Mouse (Mus musculus): ENCODE data around the gene Ripk1. TPM values are rescaled to one million over a fixed set of nuclear protein-coding genes. Genes with fewer than 3 reads are reported as not detected.

Gene Ripk1
- total and polyA plus RNA-seq, 2 experiments from 2014 or later: 4.8 to 6.1 TPM

- TF ChIP-seq CTCF (IDR thresholded peaks at IDR 0.05; ENCODE audit: low read depth): peak; percentile 25; the same call in 1 of the 2 replicates
- TF ChIP-seq EP300 (IDR thresholded peaks at IDR 0.05; ENCODE audit: low read depth): 0 out of 2 replicates have a peak, but pooled peaks have one; percentile 47
- peak within 1 kb of the TSS; percentile 63 for H3K4me3 ChIP-seq (ENCODE audit: low read depth, low read length)
- H3K9me3 ChIP-seq (replicated peaks; ENCODE audit: control insufficient read depth, low read length): no peaks in the 10 kb centered on the region
- no peaks in the 10 kb centered on the region for H3K36me3 ChIP-seq (replicated peaks; ENCODE audit: control insufficient read depth, insufficient read depth, low read length)
- no peaks in the 10 kb centered on the region for H3K27me3 ChIP-seq (ENCODE audit: control insufficient read depth, insufficient read depth, low read length)
- H3K4me1 ChIP-seq (ENCODE audit: control insufficient read depth, insufficient read depth): peaks cover 11% of the 10 kb centered on the region
- peak within 1 kb of the TSS; percentile 72 for H3K9ac ChIP-seq (replicated peaks; ENCODE audit: low read depth, low read length)
- DNase-seq (ENCODE audit: low spot score) (peak; percentile 91), ATAC-seq (ENCODE audit: insufficient read depth, low read depth) (peak; percentile 91)
- H3K4me2 ChIP-seq (ENCODE audit: low read depth, low read length): peak within 1 kb of the TSS; percentile 73
- 2% methylated on average over 22 of the region's 22 CpGs for WGBS
- H3K27ac ChIP-seq (ENCODE audit: low read depth): peak within 1 kb of the TSS; percentile 92
These were observed 37.7 kb upstream of the Ripk1 start, which contains the start of gene Nqo2 for GRCm38 (mm10) chr13:33964206-33965046. Gene Nqo2 (plus strand): TSS chr13:33964687.

DNA sequence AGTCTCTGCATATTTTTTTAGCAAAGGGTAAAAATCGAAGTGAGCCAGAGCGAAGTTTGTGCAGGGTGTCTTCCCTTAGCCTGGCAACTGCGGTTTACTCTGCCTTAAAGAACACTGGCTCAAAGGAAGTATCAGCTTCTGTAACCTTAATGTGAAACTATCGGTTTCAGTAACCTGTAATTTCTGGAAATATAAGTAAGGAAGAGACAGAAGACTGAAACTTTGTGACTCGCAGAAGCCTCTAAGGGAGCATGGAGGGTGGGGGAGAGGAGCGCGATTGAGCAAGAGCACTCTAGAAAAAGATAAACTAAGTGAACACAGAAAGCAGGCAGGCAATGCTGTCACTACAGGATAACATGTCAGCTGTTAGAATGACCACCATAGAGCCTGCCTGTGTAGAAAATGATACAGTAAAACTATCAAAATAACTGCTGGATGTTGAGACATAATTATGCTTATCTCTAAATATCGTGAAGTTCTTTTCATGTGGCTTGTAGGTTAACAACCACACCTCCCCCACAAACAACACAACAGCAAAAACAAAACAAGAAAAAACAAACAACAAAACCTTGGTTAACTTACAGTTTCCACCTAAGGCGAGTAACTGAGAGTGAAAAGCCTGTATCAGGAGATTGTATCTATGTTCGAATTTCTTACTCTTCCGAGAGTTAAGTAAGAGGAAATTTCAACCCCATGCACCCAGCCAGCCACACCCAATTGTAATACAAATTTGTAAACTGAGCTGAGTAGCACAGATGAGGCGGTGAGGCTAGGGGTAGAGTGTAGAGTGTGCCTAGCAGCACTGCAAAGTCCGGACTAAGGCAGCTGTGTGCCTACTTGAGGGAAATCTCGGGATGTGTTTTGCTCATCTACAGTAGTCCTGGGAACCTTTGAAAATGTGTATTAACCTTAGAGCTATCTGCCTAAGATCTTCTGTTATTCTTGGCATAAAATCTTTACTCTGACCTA, 36.8 kb upstream of the Ripk1 start:
- Histone ChIP-seq H3K4me2 (ENCODE audit: low read depth, low read length) (peak overlapping the region; percentile 73), H3K27ac (ENCODE audit: low read depth) (peak overlapping the region; percentile 92), H3K27me3 (ENCODE audit: control insufficient read depth, insufficient read depth, low read length) (no peaks in the 10 kb centered on the region), H3K4me1 (ENCODE audit: control insufficient read depth, insufficient read depth) (peaks cover 11% of the 10 kb centered on the region), H3K9me3 (replicated peaks; ENCODE audit: control insufficient read depth, low read length) (no peaks in the 10 kb centered on the region), H3K4me3 (ENCODE audit: low read depth, low read length) (peak overlapping the region; percentile 63), H3K36me3 (replicated peaks; ENCODE audit: control insufficient read depth, insufficient read depth, low read length) (peaks cover 4% of the 10 kb centered on the region; the same call in 1 of the 2 replicates), H3K9ac (replicated peaks; ENCODE audit: low read depth, low read length) (peak overlapping the region; percentile 72)
- ATAC-seq (ENCODE audit: insufficient read depth, low read depth) (peak; percentile 69), DNase-seq (ENCODE audit: low spot score) (peak; percentile 75)
- WGBS: 8% methylated on average over 14 of the region's 14 CpGs
- TF ChIP-seq CTCF (IDR thresholded peaks at IDR 0.05; ENCODE audit: low read depth): no peak

DNA sequence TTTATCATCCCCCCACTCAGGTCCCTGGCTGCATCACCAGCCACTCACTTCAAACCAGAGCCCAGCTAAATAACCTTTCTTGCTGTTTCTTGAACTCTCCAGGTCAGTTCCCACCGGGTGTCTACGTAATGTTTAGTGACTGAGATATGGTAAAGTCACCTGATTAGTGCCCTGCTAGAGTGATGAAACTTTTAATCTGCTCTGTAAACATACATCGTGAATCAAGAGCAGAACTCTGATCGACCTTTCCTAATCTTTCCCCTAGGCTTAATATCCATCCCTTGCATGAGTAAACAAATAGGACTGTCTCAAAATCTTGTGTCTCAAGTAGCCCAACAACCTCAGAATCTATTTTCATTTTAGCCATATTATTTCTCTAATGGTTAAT, 36.1 kb upstream of the Ripk1 start:
- DNase-seq (ENCODE audit: low spot score) (no peak), ATAC-seq (ENCODE audit: insufficient read depth, low read depth) (no peak)
- Histone ChIP-seq H3K4me1 (ENCODE audit: control insufficient read depth, insufficient read depth) (peaks cover 11% of the 10 kb centered on the region), H3K9me3 (replicated peaks; ENCODE audit: control insufficient read depth, low read length) (no peaks in the 10 kb centered on the region), H3K27ac (ENCODE audit: low read depth) (peak overlapping the region; percentile 92; the same call in 1 of the 2 replicates), H3K36me3 (replicated peaks; ENCODE audit: control insufficient read depth, insufficient read depth, low read length) (peaks cover 7% of the 10 kb centered on the region; the same call in 1 of the 2 replicates), H3K27me3 (ENCODE audit: control insufficient read depth, insufficient read depth, low read length) (no peaks in the 10 kb centered on the region), H3K9ac (replicated peaks; ENCODE audit: low read depth, low read length) (peak overlapping the region; percentile 72; the same call in 1 of the 2 replicates), H3K4me2 (ENCODE audit: low read depth, low read length) (peak overlapping the region; percentile 73), H3K4me3 (ENCODE audit: low read depth, low read length) (peak overlapping the region; percentile 63; the same call in 1 of the 2 replicates)
- no peak for TF ChIP-seq EP300 (IDR thresholded peaks at IDR 0.05; ENCODE audit: low read depth)
- no peak for TF ChIP-seq CTCF (IDR thresholded peaks at IDR 0.05; ENCODE audit: low read depth)
- WGBS: 18% methylated on average over 4 of the region's 4 CpGs

- H3K27ac ChIP-seq (ENCODE audit: low read depth): no peak overlapping the region
- H3K9ac ChIP-seq (replicated peaks; ENCODE audit: low read depth, low read length): no peak overlapping the region
- H3K27me3 ChIP-seq (ENCODE audit: control insufficient read depth, insufficient read depth, low read length): no peaks in the 10 kb centered on the region
- no peak overlapping the region for H3K4me2 ChIP-seq (ENCODE audit: low read depth, low read length)
- peaks cover 11% of the 10 kb centered on the region; the same call in 1 of the 2 replicates for H3K36me3 ChIP-seq (replicated peaks; ENCODE audit: control insufficient read depth, insufficient read depth, low read length)
- no peak for TF ChIP-seq EP300 (IDR thresholded peaks at IDR 0.05; ENCODE audit: low read depth)
- TF ChIP-seq CTCF (IDR thresholded peaks at IDR 0.05; ENCODE audit: low read depth): no peak
- no peaks in the 10 kb centered on the region for H3K9me3 ChIP-seq (replicated peaks; ENCODE audit: control insufficient read depth, low read length)
- H3K4me1 ChIP-seq (ENCODE audit: control insufficient read depth, insufficient read depth): peaks cover 11% of the 10 kb centered on the region
- no peak for DNase-seq (ENCODE audit: low spot score)
- H3K4me3 ChIP-seq (ENCODE audit: low read depth, low read length): no peak overlapping the region
- no peak for ATAC-seq (ENCODE audit: insufficient read depth, low read depth)
These were observed 35.6 kb upstream of the Ripk1 start for GRCm38 (mm10) chr13:33966574-33966973.

- Histone ChIP-seq H3K4me1 (ENCODE audit: control insufficient read depth, insufficient read depth) (no peaks in the 10 kb centered on the region), H3K36me3 (replicated peaks; ENCODE audit: control insufficient read depth, insufficient read depth, low read length) (peaks cover 30% of the 10 kb centered on the region), H3K9ac (replicated peaks; ENCODE audit: low read depth, low read length) (no peak overlapping the region), H3K9me3 (replicated peaks; ENCODE audit: control insufficient read depth, low read length) (no peaks in the 10 kb centered on the region), H3K4me3 (ENCODE audit: low read depth, low read length) (no peak overlapping the region), H3K27me3 (ENCODE audit: control insufficient read depth, insufficient read depth, low read length) (no peaks in the 10 kb centered on the region), H3K27ac (ENCODE audit: low read depth) (no peak overlapping the region), H3K4me2 (ENCODE audit: low read depth, low read length) (no peak overlapping the region)
- ATAC-seq (ENCODE audit: insufficient read depth, low read depth) (no peak), DNase-seq (ENCODE audit: low spot score) (no peak)
- 75% methylated on average over 5 of the region's 5 CpGs for WGBS
- no peak for TF ChIP-seq EP300 (IDR thresholded peaks at IDR 0.05; ENCODE audit: low read depth)
- TF ChIP-seq CTCF (IDR thresholded peaks at IDR 0.05; ENCODE audit: low read depth): no peak
These were observed 12.5 kb upstream of the Ripk1 start for GRCm38 (mm10) chr13:33989625-33990024.
